ENCODE assay signal across 12 mouse cellular contexts in genomic region chr11:116893532-116894442, GRCm38 (mm10). TPM values are rescaled to one million over a fixed set of nuclear protein-coding genes. Genes with fewer than 3 reads are reported as not detected.
DNase-seq lines count a peak whose midpoint lies in the region; ATAC-seq and TF ChIP-seq lines count a peak whose summit lies in the region.
"Had no signal": no experiment of that assay in that cellular context is flagged by ENCODE, and none has a peak within 500 bp of the region (broad histone marks: within the 10 kb centered on the region; RNA-seq: fewer than 3 reads in every experiment).

No protein-coding gene starts in this region.

- no peak for TF ChIP-seq EP300 in CH12.LX (IDR thresholded peaks at IDR 0.05; ENCODE audit: low read length)

- no peaks in the 10 kb centered on the region for H3K9me3 ChIP-seq in forebrain, postnatal 0 days (ENCODE audit: low read length)
- H3K9me3 ChIP-seq in forebrain, embryonic 13.5 days (replicated peaks) = no peaks in the 10 kb centered on the region
- no peaks in the 10 kb centered on the region for H3K9me3 ChIP-seq in limb, embryonic 11.5 days (ENCODE audit: control insufficient read depth, low read length)
- H3K9me3 ChIP-seq in limb, embryonic 10.5 days (replicated peaks) = no peaks in the 10 kb centered on the region
- H3K9me3 ChIP-seq in CH12.LX (replicated peaks; ENCODE audit: low read length) = peaks cover 2% of the 10 kb centered on the region
- H3K9me3 ChIP-seq: midbrain, embryonic 12.5 days had no signal

- no peak for ATAC-seq in forebrain, postnatal 0 days
- no peak for ATAC-seq in forebrain, embryonic 13.5 days
- 0 out of 2 replicates have a peak, but pooled peaks have one; percentile 26 for ATAC-seq in limb, embryonic 11.5 days (ENCODE audit: insufficient number of reproducible peaks, low FRiP score, low TSS enrichment, low read depth)

- H3K9ac ChIP-seq in forebrain, postnatal 0 days = no peak overlapping the region
- no peak overlapping the region for H3K9ac ChIP-seq in forebrain, embryonic 13.5 days
- no peak overlapping the region for H3K9ac ChIP-seq in limb, embryonic 11.5 days (ENCODE audit: low read length)
- H3K9ac ChIP-seq in CH12.LX (ENCODE audit: insufficient read depth, low read depth) = no peak overlapping the region
- H3K9ac ChIP-seq: midbrain, embryonic 12.5 days had no signal

- no peaks in the 10 kb centered on the region for H3K4me1 ChIP-seq in forebrain, postnatal 0 days (ENCODE audit: insufficient read depth)
- peaks cover 4% of the 10 kb centered on the region; the same call in 1 of the 2 replicates for H3K4me1 ChIP-seq in forebrain, embryonic 13.5 days
- H3K4me1 ChIP-seq in limb, embryonic 11.5 days (ENCODE audit: control insufficient read depth, insufficient read depth, low read length) = peaks cover 4% of the 10 kb centered on the region; the same call in 1 of the 2 replicates
- H3K4me1 ChIP-seq in limb, embryonic 10.5 days = peaks cover 19% of the 10 kb centered on the region
- peaks cover 4 to 12% of the 10 kb centered on the region in 2 experiments; a peak in 2 of 4 replicates for H3K4me1 ChIP-seq in CH12.LX (ENCODE audit: control insufficient read depth in 1 of 2, insufficient read depth in 2 of 2)
- H3K4me1 ChIP-seq: midbrain, embryonic 12.5 days had no signal

- H3K4me3 ChIP-seq in forebrain, postnatal 0 days (ENCODE audit: low read depth, low read length) = no peak overlapping the region
- no peak overlapping the region for H3K4me3 ChIP-seq in forebrain, embryonic 13.5 days
- no peak overlapping the region for H3K4me3 ChIP-seq in limb, embryonic 11.5 days (ENCODE audit: low read depth, low read length)
- H3K4me3 ChIP-seq in limb, embryonic 10.5 days = no peak overlapping the region
- no peak overlapping the region for H3K4me3 ChIP-seq in CH12.LX (replicated peaks in 1 of 3; ENCODE audit: low read depth in 2 of 3, low read length in 2 of 3, poor library complexity in 1 of 3)
- H3K4me3 ChIP-seq: midbrain, embryonic 12.5 days had no signal

- H3K4me2 ChIP-seq in forebrain, postnatal 0 days (ENCODE audit: low read depth) = no peak overlapping the region
- H3K4me2 ChIP-seq in forebrain, embryonic 13.5 days = no peak overlapping the region
- no peak overlapping the region for H3K4me2 ChIP-seq in limb, embryonic 11.5 days (ENCODE audit: low read depth, severe bottlenecking)
- no peak overlapping the region for H3K4me2 ChIP-seq in CH12.LX (ENCODE audit: insufficient read depth, low read depth, poor library complexity, severe bottlenecking)
- H3K4me2 ChIP-seq: midbrain, embryonic 12.5 days had no signal

- peak; percentile 46 for DNase-seq in forebrain, postnatal 0 days
- no peak for DNase-seq in limb, embryonic 11.5 days (ENCODE audit: low spot score)
- DNase-seq in limb, embryonic 10.5 days (ENCODE audit: low spot score) = no peak
- DNase-seq in CH12.LX (ENCODE audit: extremely low read depth) = no peak
- peak; percentile 90 for DNase-seq in ZHBTc4 (ENCODE audit: low read depth, low spot score)
- no peak for DNase-seq in ovary, adult 18-20 months (ENCODE audit: low spot score)
- DNase-seq in adrenal gland, adult 8-10 months = no peak
- DNase-seq: B cell, adult 2 months; kidney, postnatal 25 days; lung, adult 2 months had no signal

- 0 out of 2 replicates have a peak, but pooled peaks have one; percentile 15 for TF ChIP-seq CTCF in forebrain, postnatal 0 days (IDR thresholded peaks at IDR 0.05; ENCODE audit: low read depth)
- TF ChIP-seq CTCF in CH12.LX (conservative IDR thresholded peaks at IDR 0.05 in 1 of 2, IDR thresholded peaks at IDR 0.05 in 1 of 2; ENCODE audit: low read depth in 2 of 2, low read length in 2 of 2) = no peak

- H3K27me3 ChIP-seq in forebrain, postnatal 0 days (ENCODE audit: insufficient read depth, low read length) = no peaks in the 10 kb centered on the region
- peaks cover 4% of the 10 kb centered on the region; the same call in 1 of the 2 replicates for H3K27me3 ChIP-seq in forebrain, embryonic 13.5 days
- H3K27me3 ChIP-seq in limb, embryonic 11.5 days (ENCODE audit: control insufficient read depth, insufficient read depth, low read length) = no peaks in the 10 kb centered on the region
- peaks cover 4% of the 10 kb centered on the region; the same call in 1 of the 2 replicates for H3K27me3 ChIP-seq in limb, embryonic 10.5 days (ENCODE audit: low read depth, poor library complexity, severe bottlenecking)
- H3K27me3 ChIP-seq in CH12.LX (replicated peaks) = peaks cover 40% of the 10 kb centered on the region
- H3K27me3 ChIP-seq: midbrain, embryonic 12.5 days had no signal

- dilution Hi-C loops in CH12.LX (cut with MboI; ENCODE audit: extremely low pct_ligation_motif_present, extremely low pct_unique_long_range_greater_than_20kb, low sequenced_read_pairs) = no loop called here

- in situ Hi-C loops in CH12.LX (cut with MboI; ENCODE audit: low pct_ligation_motif_present, low pct_unique_long_range_greater_than_20kb, low sequenced_read_pairs) = no loop called here

- TF ChIP-seq POLR2A in CH12.LX (IDR thresholded peaks at IDR 0.05; ENCODE audit: low read depth, low read length) = no peak

- TF ChIP-seq RAD21 in CH12.LX (IDR thresholded peaks at IDR 0.05; ENCODE audit: low read depth, low read length) = no peak

- WGBS in forebrain, postnatal 0 days = 56% methylated on average over 19 of the region's 19 CpGs
- 72% methylated on average over 19 of the region's 19 CpGs for WGBS in forebrain, embryonic 13.5 days
- WGBS in limb, embryonic 11.5 days = 74% methylated on average over 19 of the region's 19 CpGs
- WGBS in limb, embryonic 10.5 days = 82% methylated on average over 19 of the region's 19 CpGs

- no peaks in the 10 kb centered on the region for H3K36me3 ChIP-seq in forebrain, postnatal 0 days (ENCODE audit: insufficient read depth)
- H3K36me3 ChIP-seq in forebrain, embryonic 13.5 days (ENCODE audit: poor library complexity, severe bottlenecking) = no peaks in the 10 kb centered on the region
- no peaks in the 10 kb centered on the region for H3K36me3 ChIP-seq in limb, embryonic 11.5 days (ENCODE audit: control insufficient read depth, insufficient read depth, low read length)
- H3K36me3 ChIP-seq in limb, embryonic 10.5 days = no peaks in the 10 kb centered on the region
- H3K36me3 ChIP-seq in CH12.LX (replicated peaks in 1 of 2; ENCODE audit: control insufficient read depth in 1 of 2, insufficient read depth in 1 of 2, low read length in 1 of 2) = no peaks in the 10 kb centered on the region
- H3K36me3 ChIP-seq: midbrain, embryonic 12.5 days had no signal

- no peaks in the 10 kb centered on the region for H3K79me2 ChIP-seq in CH12.LX (replicated peaks; ENCODE audit: control insufficient read depth, extremely low read depth, insufficient read depth, poor library complexity, severe bottlenecking)

- no peak overlapping the region for H3K27ac ChIP-seq in forebrain, postnatal 0 days (ENCODE audit: low read depth, low read length)
- no peak overlapping the region for H3K27ac ChIP-seq in forebrain, embryonic 13.5 days
- H3K27ac ChIP-seq in limb, embryonic 11.5 days (replicated peaks; ENCODE audit: low read depth, low read length) = no peak overlapping the region
- H3K27ac ChIP-seq in limb, embryonic 10.5 days = no peak overlapping the region
- no peak overlapping the region for H3K27ac ChIP-seq in CH12.LX (ENCODE audit: insufficient read depth, low read depth)
- H3K27ac ChIP-seq: midbrain, embryonic 12.5 days had no signal

RNA-seq across cellular contexts. Expression of gene Mgat5b, which starts 24.9 kb away (rescaled TPM):
- total RNA-seq in forebrain, postnatal 0 days (2014; rRNA removed) = 88.5 and 95.4 TPM in 2 replicates
- polyA plus RNA-seq in forebrain, postnatal 0 days (2015; fragmentation: Nextera tagmentation; extraction: Ambion mirVana) = 27.0 and 31.0 TPM in 2 replicates
- polyA plus RNA-seq in forebrain, embryonic 13.5 days (2015; fragmentation: Nextera tagmentation; extraction: Ambion mirVana) = 18.5 and 19.8 TPM in 2 replicates
- polyA plus RNA-seq in limb, embryonic 11.5 days (2014; fragmentation: Nextera tagmentation; extraction: Ambion mirVana) = 0.62 and 0.99 TPM in 2 replicates
- 1.1 and 1.4 TPM in 2 replicates for polyA plus RNA-seq in limb, embryonic 10.5 days (2016; fragmentation: Nextera tagmentation; extraction: Ambion mirVana)
- not detected in 2 replicates for total RNA-seq in CH12.LX (2012; rRNA removed)
- not detected in 2 replicates for total RNA-seq in CH12.LX (2014; rRNA removed)
- polyA plus RNA-seq in CH12.LX (2012; ENCODE audit: insufficient read length, low read depth) = not detected in 2 replicates
- 1 to 10 TPM in 1 of 4 experiments, under 1 TPM in 3; 0.46 to 1.0 (median 0.77) TPM for total RNA-seq in adrenal gland, adult 8-10 months (2022)

RNA-seq across cellular contexts. Expression of gene Srsf2, which starts 40.9 kb away (rescaled TPM):
- 249 and 262 TPM in 2 replicates for total RNA-seq in forebrain, postnatal 0 days (2014; rRNA removed)
- polyA plus RNA-seq in forebrain, postnatal 0 days (2015; fragmentation: Nextera tagmentation; extraction: Ambion mirVana) = 477 and 486 TPM in 2 replicates
- 750 and 773 TPM in 2 replicates for polyA plus RNA-seq in forebrain, embryonic 13.5 days (2015; fragmentation: Nextera tagmentation; extraction: Ambion mirVana)
- 1,044 and 1,058 TPM in 2 replicates for polyA plus RNA-seq in limb, embryonic 11.5 days (2014; fragmentation: Nextera tagmentation; extraction: Ambion mirVana)
- 925 and 971 TPM in 2 replicates for polyA plus RNA-seq in limb, embryonic 10.5 days (2016; fragmentation: Nextera tagmentation; extraction: Ambion mirVana)
- total RNA-seq in CH12.LX (2012; rRNA removed) = 298 and 478 TPM in 2 replicates
- total RNA-seq in CH12.LX (2014; rRNA removed) = 443 and 471 TPM in 2 replicates
- polyA plus RNA-seq in CH12.LX (2012; ENCODE audit: insufficient read length, low read depth) = 1,116 and 1,224 TPM in 2 replicates
- total RNA-seq in adrenal gland, adult 8-10 months (2022) = 100 to 1,000 TPM; 183 to 287 (median 255) TPM

RNA-seq across cellular contexts. Expression of gene Mfsd11, which starts 41.5 kb away (rescaled TPM):
- total RNA-seq in forebrain, postnatal 0 days (2014; rRNA removed) = 29.9 and 38.2 TPM in 2 replicates
- 46.8 and 52.4 TPM in 2 replicates for polyA plus RNA-seq in forebrain, postnatal 0 days (2015; fragmentation: Nextera tagmentation; extraction: Ambion mirVana)
- 38.0 and 39.4 TPM in 2 replicates for polyA plus RNA-seq in forebrain, embryonic 13.5 days (2015; fragmentation: Nextera tagmentation; extraction: Ambion mirVana)
- polyA plus RNA-seq in limb, embryonic 11.5 days (2014; fragmentation: Nextera tagmentation; extraction: Ambion mirVana) = 28.0 and 31.5 TPM in 2 replicates
- polyA plus RNA-seq in limb, embryonic 10.5 days (2016; fragmentation: Nextera tagmentation; extraction: Ambion mirVana) = 17.9 and 22.5 TPM in 2 replicates
- total RNA-seq in CH12.LX (2012; rRNA removed) (13.2 and 16.0 TPM in 2 replicates), CH12.LX (2014; rRNA removed) (3.7 and 4.1 TPM in 2 replicates)
- polyA plus RNA-seq in CH12.LX (2012; ENCODE audit: insufficient read length, low read depth) = 15.4 and 17.7 TPM in 2 replicates
- 10 to 100 TPM; 45.7 to 69.2 (median 52.9) TPM for total RNA-seq in adrenal gland, adult 8-10 months (2022)

RNA-seq across cellular contexts. Expression of gene Jmjd6, which starts 50.5 kb away (rescaled TPM):
- 41.4 and 55.9 TPM in 2 replicates for total RNA-seq in forebrain, postnatal 0 days (2014; rRNA removed)
- polyA plus RNA-seq in forebrain, postnatal 0 days (2015; fragmentation: Nextera tagmentation; extraction: Ambion mirVana) = 48.1 and 50.1 TPM in 2 replicates
- 77.7 and 78.0 TPM in 2 replicates for polyA plus RNA-seq in forebrain, embryonic 13.5 days (2015; fragmentation: Nextera tagmentation; extraction: Ambion mirVana)
- 81.4 and 81.8 TPM in 2 replicates for polyA plus RNA-seq in limb, embryonic 11.5 days (2014; fragmentation: Nextera tagmentation; extraction: Ambion mirVana)
- polyA plus RNA-seq in limb, embryonic 10.5 days (2016; fragmentation: Nextera tagmentation; extraction: Ambion mirVana) = 93.1 and 111 TPM in 2 replicates
- total RNA-seq in CH12.LX (2012; rRNA removed) (106 and 110 TPM in 2 replicates), CH12.LX (2014; rRNA removed) (104 and 116 TPM in 2 replicates)
- polyA plus RNA-seq in CH12.LX (2012; ENCODE audit: insufficient read length, low read depth) = 109 and 133 TPM in 2 replicates
- total RNA-seq in adrenal gland, adult 8-10 months (2022) = 10 to 100 TPM; 31.8 to 41.1 (median 33.4) TPM

RNA-seq across cellular contexts. Expression of gene Mettl23, which starts 50.7 kb away (rescaled TPM):
- total RNA-seq in forebrain, postnatal 0 days (2014; rRNA removed) = 40.3 and 55.4 TPM in 2 replicates
- polyA plus RNA-seq in forebrain, postnatal 0 days (2015; fragmentation: Nextera tagmentation; extraction: Ambion mirVana) = 54.2 and 69.3 TPM in 2 replicates
- 83.6 and 85.7 TPM in 2 replicates for polyA plus RNA-seq in forebrain, embryonic 13.5 days (2015; fragmentation: Nextera tagmentation; extraction: Ambion mirVana)
- 61.3 and 68.0 TPM in 2 replicates for polyA plus RNA-seq in limb, embryonic 11.5 days (2014; fragmentation: Nextera tagmentation; extraction: Ambion mirVana)
- polyA plus RNA-seq in limb, embryonic 10.5 days (2016; fragmentation: Nextera tagmentation; extraction: Ambion mirVana) = 56.5 and 59.5 TPM in 2 replicates
- total RNA-seq in CH12.LX (2012; rRNA removed) = 60.1 and 63.7 TPM in 2 replicates
- 64.9 and 82.2 TPM in 2 replicates for total RNA-seq in CH12.LX (2014; rRNA removed)
- polyA plus RNA-seq in CH12.LX (2012; ENCODE audit: insufficient read length, low read depth) = 30.6 and 44.5 TPM in 2 replicates
- total RNA-seq in adrenal gland, adult 8-10 months (2022) = 10 to 100 TPM; 28.2 to 43.9 (median 32.6) TPM

Comparison
In these comparisons a context has a peak if more than half of its experiments do, and no peak if none do; other contexts are left out.
1. DNase-seq: peak in forebrain, postnatal 0 days (single experiment) and ZHBTc4 (single experiment); none in limb, embryonic 11.5 days (single experiment), limb, embryonic 10.5 days (single experiment), CH12.LX (single experiment), ovary, adult 18-20 months (single experiment) and adrenal gland, adult 8-10 months (single experiment).